10 mouse cellular contexts compared by ENCODE assay signal in the genomic region with DNA sequence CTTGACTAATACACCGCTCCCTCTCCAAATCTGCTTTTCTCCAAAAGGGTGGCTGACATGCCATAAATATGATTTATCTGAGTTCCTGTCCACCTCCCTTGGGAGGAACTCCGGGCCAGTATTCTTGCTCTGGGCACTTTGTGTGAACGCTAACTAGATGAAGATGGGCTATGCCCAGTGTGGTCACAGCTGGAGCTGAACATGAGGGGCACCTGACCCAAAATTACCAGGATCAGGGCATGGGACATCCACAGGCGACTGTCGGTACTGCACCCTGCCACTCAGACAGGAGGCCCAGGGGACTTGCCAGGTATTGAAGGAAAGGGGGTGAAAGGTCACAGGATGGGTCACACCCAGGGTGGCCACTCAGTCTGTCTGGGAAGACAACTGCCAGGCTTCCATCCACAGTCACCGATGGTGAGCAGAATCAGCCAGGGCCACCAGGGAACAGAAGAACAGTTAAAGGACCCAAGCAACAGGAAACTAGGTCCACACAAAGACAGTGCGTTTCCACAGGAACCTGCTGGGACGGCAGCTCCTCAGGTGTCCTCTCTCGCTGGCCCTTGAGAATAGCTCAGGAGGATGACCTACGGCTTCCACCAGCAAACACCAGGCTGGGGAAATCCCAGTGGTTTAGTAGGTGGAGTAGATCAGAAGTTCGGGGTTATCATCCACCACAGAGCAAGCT. TPM values are rescaled to one million over a fixed set of nuclear protein-coding genes. Genes with fewer than 3 reads are reported as not detected.
DNase-seq lines count a peak whose midpoint lies in the region; TF ChIP-seq lines count a peak whose summit lies in the region.
"Had no signal": no experiment of that assay in that cellular context is flagged by ENCODE, and none has a peak within 500 bp of the region (broad histone marks: within the 10 kb centered on the region; RNA-seq: fewer than 3 reads in every experiment).

No protein-coding gene starts in this region.

- no peak overlapping the region for H3K4me3 ChIP-seq in cerebellum, adult 2 months (replicated peaks; ENCODE audit: insufficient read depth, low read depth, low read length)
- H3K4me3 ChIP-seq: erythroblast, embryonic 14.5 days; lung, embryonic 15.5 days had no signal

- peak; percentile 43; the same call in 1 of the 2 replicates for TF ChIP-seq CTCF in cerebellum, adult 2 months (IDR thresholded peaks at IDR 0.05; ENCODE audit: borderline replicate concordance, insufficient read depth, low read depth, low read length)

- TF ChIP-seq POLR2A in cerebellum, adult 2 months (IDR thresholded peaks at IDR 0.05; ENCODE audit: borderline replicate concordance, insufficient read depth, low read length), result no peak

- WGBS in cerebellum, adult 2 months, result 79% methylated on average over 11 of the region's 11 CpGs

- no peak for DNase-seq in cerebellum, adult 2 months
- DNase-seq in cerebellum, postnatal 36 days, result no peak
- peak; percentile 21 for DNase-seq in right cerebral cortex, postnatal 4 days
- DNase-seq in right cerebral cortex, adult 18-20 months, result no peak
- DNase-seq in heart, postnatal 36 days, result peak; percentile 52 to 55
- peak; percentile 34 to 60 for DNase-seq in lung, postnatal 4 days
- DNase-seq in layer of hippocampus, adult 11-12 months (ENCODE audit: low spot score), result no peak
- DNase-seq in MN1 (ENCODE audit: low spot score), result no peak

- H3K27ac ChIP-seq in cerebellum, adult 2 months (ENCODE audit: insufficient read depth, low read length), result no peak overlapping the region; the same call in 1 of the 2 replicates
- H3K27ac ChIP-seq: lung, embryonic 15.5 days had no signal

- H3K4me1 ChIP-seq in cerebellum, adult 2 months (ENCODE audit: control insufficient read depth, insufficient read depth, low read length), result peaks cover 40% of the 10 kb centered on the region
- H3K4me1 ChIP-seq: lung, embryonic 15.5 days had no signal

- intact Hi-C loops in heart, postnatal 36 days (cut with DNase I), result no loop called here

- no peaks in the 10 kb centered on the region for H3K27me3 ChIP-seq in cerebellum, adult 2 months (ENCODE audit: control insufficient read depth, insufficient read depth, low read length)
- H3K27me3 ChIP-seq: lung, embryonic 15.5 days had no signal

RNA-seq across cellular contexts. Expression of gene Bicra, which starts 35.0 kb away (rescaled TPM):
- polyA plus RNA-seq in cerebellum, adult 2 months (2012; rRNA removed), result 12.3 and 12.4 TPM in 2 replicates
- 1 to 10 TPM; 8.1 to 8.2 TPM for total RNA-seq in heart, postnatal 36 days (2021)

RNA-seq across cellular contexts. Expression of gene Ehd2, which starts 45.4 kb away (rescaled TPM):
- polyA plus RNA-seq in cerebellum, adult 2 months (2012; rRNA removed), result 7.4 and 7.5 TPM in 2 replicates
- total RNA-seq in heart, postnatal 36 days (2021), result 100 to 1,000 TPM in 1 of 2 experiments, 10 to 100 TPM in 1; 93.1 to 131 TPM

RNA-seq across cellular contexts. Expression of gene Zfp541, which starts 48.9 kb away (rescaled TPM):
- 0.16 and 0.28 TPM in 2 replicates for polyA plus RNA-seq in cerebellum, adult 2 months (2012; rRNA removed)
- total RNA-seq in heart, postnatal 36 days (2021), result not detected
- polyA plus RNA-seq: lung, embryonic 15.5 days had no signal

Comparison
In these comparisons a context has a peak if more than half of its experiments do, and no peak if none do; other contexts are left out.
1. DNase-seq: peak in right cerebral cortex, postnatal 4 days (single experiment), heart, postnatal 36 days (2 of 2) and lung, postnatal 4 days (2 of 2); none in cerebellum, adult 2 months (0 of 2), cerebellum, postnatal 36 days (0 of 2), right cerebral cortex, adult 18-20 months (single experiment), layer of hippocampus, adult 11-12 months (single experiment) and MN1 (single experiment).